Mouse (Mus musculus) embryo, embryonic 11.5 days (tissue): Measurements from ENCODE around the gene Nup210.
A peak's percentile ranks its signal among the peaks of the same experiment; 100 is the strongest.

Experiments used
- DNase-seq: peaks from one replicate; pipeline ENCODE4 v3.0.0-alpha.2; 2012; ENCODE audit warnings: low read depth, low spot score

The Nup210 gene

DNA sequence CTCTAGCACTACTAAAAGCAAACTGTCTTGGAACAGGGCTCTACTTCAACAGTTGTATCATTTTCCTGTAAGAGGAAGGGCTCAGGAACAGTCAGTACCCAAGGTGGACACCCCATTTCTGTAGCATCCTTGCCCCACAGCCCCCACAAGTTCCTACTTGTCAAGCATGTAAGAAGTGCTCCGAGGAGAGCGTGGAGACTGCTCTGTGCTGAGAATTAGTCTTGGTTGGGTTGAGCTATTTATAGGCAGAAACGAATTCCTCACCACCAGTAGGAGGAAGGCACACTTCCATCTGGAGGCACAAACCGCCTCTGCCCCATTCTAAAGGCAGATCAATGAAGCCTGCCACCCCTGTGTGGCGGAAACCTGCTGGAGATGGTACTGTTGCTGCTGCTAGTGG, 75.3 kb downstream of the Nup210 start:
- no peak for DNase-seq

GRCm38 (mm10) chr6:91028256-91028655, 88.4 kb downstream of the Nup210 start:
- no peak for DNase-seq

DNA sequence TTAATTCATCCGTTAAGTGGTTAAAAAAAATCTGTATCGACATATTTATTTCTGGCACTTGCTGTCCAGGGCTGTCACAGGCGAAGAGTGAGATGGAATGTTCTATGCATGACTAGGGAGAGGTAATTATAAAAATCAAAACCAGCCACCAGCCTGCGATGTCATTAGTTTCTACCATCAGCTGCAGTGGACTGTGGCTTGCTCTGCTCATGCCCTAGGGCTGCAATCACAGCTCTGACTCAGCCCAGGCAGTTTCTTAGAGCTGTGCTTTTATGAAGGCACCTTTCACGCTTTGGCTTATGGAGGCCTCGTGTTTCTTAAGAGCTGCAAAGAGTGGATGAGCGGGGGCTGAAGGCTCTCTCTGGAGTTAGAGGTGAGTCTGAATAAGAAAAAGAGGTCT, 95.8 kb downstream of the Nup210 start:
- DNase-seq: no peak

- DNase-seq: no peak
Observed at GRCm38 (mm10) chr6:91016600-91017230, 99.9 kb downstream of the Nup210 start.

- no peak for DNase-seq
Observed at GRCm38 (mm10) chr6:91014198-91014958, 102.3 kb downstream of the Nup210 start.

GRCm38 (mm10) chr6:91012458-91012857, 104.2 kb downstream of the Nup210 start:
- DNase-seq: no peak

DNA sequence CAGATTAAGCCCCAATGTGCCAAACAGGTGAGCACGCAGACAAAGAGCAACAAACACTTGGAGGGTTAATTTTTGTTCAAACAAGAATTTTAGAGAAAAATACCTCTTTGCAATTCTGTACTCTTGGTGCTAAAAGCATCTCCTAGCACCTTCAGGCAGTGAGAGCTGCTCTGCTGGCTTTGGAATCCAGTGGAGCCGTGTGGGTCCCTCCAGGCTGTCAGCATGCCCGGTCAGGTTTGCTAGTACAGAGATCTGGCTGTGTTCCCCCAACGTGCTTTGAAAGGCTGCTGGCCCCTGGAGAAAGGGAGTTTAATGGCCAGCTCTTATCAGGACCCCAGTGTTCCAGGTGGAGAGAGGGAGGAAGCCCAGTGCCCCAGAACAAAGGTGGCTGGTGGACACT, 105.1 kb downstream of the Nup210 start:
- no peak for DNase-seq

DNA sequence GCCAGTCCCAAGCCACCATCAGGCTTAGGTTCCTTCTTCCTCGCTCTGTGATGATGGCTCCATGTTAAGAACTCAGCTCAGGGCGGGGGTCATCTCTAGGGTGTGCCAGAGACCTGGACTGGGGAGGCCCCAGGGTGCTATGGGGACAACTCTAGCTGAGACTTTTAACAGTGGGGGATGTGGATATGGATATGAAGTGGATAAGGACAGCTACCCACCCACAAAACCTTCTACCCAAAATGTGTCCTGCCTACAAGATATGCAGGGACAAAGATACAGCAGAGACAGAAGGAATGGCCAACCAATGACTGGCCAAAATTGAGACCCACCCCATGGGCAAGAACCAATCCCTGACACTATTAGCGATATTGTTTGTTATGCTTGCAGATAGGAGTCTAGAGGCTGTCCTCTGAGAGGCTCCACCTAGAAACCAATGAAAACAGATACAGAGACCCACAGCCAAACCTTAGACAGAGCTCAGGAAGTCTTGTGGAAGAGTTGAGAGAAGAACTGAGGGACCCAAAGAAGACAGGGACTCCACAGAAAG, 108.3 kb downstream of the Nup210 start:
- DNase-seq: no peak

- DNase-seq: no peak
Observed at GRCm38 (mm10) chr6:91007207-91007606, 109.4 kb downstream of the Nup210 start.

DNA sequence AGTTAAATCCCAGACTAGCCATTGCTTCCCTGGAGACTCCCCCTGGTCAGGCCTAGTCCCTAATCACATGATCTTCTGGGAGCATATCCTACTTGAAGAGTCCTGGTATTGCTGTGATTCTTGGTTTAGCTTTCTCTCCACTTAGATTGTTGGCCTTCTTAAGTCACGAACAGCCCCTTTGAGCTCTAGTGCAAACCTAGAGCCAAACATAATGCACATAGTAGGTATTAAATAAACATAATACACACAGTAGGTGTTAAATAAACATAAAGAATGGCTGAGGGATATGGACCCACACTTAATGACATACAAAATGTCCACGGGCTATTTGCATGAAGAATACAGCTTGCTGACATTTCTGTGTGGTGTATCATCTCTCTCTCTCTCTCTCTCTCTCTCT, 112.5 kb downstream of the Nup210 start:
- no peak for DNase-seq

DNA sequence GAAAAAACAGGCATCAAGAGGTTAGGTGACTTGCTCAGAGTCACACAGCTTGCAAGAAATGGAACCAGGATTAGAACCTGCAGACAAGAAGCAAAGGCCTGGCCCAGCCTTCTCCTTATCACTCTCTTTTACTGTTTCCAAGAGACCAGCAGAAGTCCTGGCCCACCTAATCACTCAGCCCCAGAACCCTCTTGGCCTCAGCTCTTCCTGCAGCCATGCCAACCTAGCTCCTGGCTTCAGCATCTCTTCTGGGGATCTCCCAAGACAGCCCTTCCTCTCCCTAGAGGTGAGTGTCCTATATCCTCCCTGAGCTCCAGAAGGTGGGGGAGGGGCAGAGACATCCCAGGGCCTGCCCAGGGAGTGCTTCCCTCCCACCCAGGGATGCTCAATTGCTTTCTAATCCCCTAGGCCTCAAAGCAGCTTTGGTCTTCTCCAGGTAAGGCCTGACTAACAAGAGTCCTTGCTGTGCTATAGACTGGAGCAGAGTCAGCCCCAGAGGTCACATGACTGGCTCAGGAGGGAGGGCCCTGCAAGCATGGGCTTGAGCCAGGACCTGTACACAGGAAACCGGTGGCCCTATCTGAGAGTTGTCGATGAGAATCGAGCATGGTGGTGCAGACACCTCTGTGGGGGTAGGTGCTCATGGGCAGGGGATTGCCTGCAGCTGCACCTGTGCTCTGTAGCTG, 113.2 kb downstream of the Nup210 start:
- no peak for DNase-seq

- no peak for DNase-seq
Observed at GRCm38 (mm10) chr6:91001566-91001965, 115.1 kb downstream of the Nup210 start.

- no peak for DNase-seq
Observed at GRCm38 (mm10) chr6:91000819-91001525, 115.7 kb downstream of the Nup210 start.

DNA sequence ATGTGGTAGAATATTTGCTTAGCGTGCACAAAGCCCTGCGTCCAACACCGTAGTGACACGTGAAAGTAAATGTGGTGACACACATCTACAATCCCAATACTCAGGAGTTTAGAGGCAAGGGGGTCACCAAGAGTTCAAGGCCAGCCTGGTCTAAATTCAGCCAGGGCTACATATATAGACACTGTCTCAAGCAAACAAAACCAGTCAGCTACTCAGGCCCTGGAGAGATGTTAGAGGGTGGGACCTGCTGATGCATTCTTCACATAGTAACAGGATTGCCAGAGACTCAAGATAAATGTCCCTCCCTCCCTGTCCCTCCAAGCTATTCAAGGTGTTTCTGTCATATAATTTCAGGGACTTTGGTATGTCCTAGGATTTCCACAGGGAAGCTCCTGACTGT, 117.5 kb downstream of the Nup210 start:
- DNase-seq: no peak

DNA sequence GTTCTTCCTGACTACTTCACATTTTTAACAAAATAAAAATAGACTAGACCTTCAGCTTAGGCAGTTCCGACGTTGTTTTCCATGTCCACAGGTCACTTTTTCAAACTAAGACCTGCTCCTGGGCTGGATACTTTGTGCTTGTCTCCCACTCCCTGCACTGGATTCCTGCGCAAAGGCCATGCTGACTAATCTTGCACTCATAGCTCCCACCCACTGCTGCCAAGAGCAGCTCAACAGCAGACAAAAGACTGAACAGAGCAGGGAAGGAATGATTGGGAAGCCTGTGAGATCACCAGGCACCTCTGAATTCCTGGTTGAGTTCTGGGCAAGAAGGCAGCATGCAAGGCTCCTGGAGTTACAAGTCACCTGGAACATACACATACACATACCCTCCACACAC, 119.6 kb downstream of the Nup210 start:
- DNase-seq: no peak

- DNase-seq: no peak
Observed at GRCm38 (mm10) chr6:90996181-90996580, 120.4 kb downstream of the Nup210 start.

DNA sequence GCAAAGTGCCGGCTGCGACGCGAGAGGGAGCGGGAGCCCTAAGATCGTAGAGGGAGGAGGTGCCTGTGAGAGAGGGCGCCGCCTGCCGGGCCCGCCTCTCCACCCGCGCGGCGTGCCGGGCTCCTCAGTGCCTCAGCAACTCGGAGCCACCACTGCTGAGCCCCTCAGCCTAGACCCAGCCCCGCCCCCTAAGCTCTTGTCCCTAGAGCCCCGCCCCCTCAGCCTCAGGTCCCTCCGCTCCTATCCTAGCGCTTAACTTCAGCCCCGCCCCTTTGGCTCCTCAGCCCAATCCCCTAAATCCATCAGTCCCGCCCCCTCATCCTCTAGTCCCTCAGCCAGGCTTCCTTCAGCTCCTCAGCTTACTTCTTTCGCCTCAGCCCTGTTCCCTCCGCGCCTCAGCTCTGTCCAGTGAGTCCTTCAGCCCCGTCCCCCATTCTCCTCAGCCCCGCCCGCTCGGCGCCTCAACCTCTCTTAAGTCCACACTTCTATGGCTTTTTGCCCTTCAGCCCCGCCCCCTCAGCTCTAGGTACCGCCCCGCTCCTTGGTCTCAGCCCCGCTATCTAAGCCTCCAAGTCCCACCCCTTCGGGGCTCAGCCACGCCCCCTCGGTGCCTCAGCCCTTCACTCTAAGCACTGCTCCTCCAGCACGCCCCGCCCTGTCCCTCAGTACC, 127.8 kb downstream of the Nup210 start, which contains the start of gene Iqsec1:
Gene Iqsec1 (minus strand): TSS at position 38 of the 670 bp plus-strand sequence.
- peak; percentile 94 for DNase-seq

DNA sequence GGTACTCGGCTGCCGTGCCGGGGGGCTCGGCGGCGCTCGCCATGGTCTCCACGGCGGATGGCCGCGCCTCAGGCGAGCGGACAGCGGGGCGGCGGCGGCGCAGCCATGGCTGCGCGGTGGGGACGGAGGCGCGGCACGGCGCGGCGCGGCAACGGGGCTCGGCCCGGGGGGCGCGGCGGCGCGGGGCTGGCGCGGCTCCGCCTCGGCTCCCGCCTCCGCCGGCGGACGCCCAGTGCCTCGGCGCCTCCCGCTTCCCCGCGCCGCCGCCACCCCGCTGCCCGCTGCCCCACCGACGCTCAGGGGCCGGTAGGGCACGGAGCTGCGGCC, 128.4 kb downstream of the Nup210 start:
- DNase-seq: no peak

DNA sequence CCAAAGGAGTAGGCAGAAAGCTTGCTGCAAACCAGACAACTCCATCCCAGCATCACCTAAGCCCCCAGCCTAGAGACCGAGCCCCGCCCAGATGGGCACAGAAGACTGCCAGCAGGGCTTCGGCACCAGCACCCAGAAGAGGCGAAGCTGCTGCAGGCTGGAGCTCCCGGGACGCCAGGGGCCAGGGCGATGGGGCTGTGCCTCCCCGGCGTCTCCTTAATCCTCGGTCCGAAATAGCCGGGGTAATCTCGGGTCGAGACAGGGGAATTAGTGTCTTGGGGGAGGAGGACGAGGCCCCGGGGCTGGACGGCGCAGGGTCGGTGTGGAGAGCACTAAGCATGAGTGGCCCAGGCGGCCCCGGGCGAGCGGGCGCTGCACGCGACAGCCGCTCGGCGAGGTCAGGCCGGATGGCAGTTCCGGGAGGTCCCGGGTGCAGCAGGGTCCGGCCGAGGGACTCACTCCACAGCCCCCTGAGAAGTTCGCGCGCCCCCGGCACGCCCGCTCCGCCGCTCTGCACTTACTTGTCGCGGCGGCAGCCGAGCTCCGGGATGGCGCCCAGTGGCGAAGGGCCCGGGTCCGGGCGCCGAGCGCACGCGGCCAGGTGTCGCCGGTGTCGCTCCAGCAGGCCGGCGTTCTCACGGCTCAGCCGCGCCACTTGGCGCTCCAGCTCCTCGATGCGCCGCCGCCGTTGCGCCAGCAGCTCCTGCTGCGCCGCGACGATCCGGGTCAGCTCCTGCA, 128.9 kb downstream of the Nup210 start:
- peak; percentile 30 for DNase-seq

- DNase-seq: no peak
Observed at GRCm38 (mm10) chr6:90984101-90984500, 132.5 kb downstream of the Nup210 start.

GRCm38 (mm10) chr6:90974279-90974678, 142.3 kb downstream of the Nup210 start:
- DNase-seq: no peak
